Mouse (Mus musculus): Measurements from ENCODE around the gene Cox10. TPM values are rescaled to one million over a fixed set of nuclear protein-coding genes. Genes with fewer than 3 reads are reported as not detected.
A peak's percentile ranks its signal among the peaks of the same experiment; 100 is the strongest.

The Cox10 gene
- polyA plus RNA-seq, 1 experiment from 2014 or later: 42.7 TPM

GRCm38 (mm10) chr11:63921044-63921951 lies 158.0 kb downstream of the Cox10 start:
- no peak for ATAC-seq (replicated peaks; ENCODE audit: extremely low read depth, insufficient read depth, low FRiP score)
- peak overlapping the region; percentile 95 for H3K4me2 ChIP-seq (ENCODE audit: low read depth, low read length)
- H3K4me1 ChIP-seq (ENCODE audit: control insufficient read depth, insufficient read depth, low read length): peaks cover 31% of the 10 kb centered on the region
- under 1% methylated on average over 62 of the region's 80 CpGs for WGBS
- peak overlapping the region; percentile 71 for H3K9ac ChIP-seq (ENCODE audit: low read length)
- no peak overlapping the region for H3K27ac ChIP-seq (ENCODE audit: low read length)
- no peaks in the 10 kb centered on the region for H3K9me3 ChIP-seq (replicated peaks; ENCODE audit: control insufficient read depth, low read length)
- H3K4me3 ChIP-seq (ENCODE audit: low read length): peak overlapping the region; percentile 66
- H3K36me3 ChIP-seq (ENCODE audit: control insufficient read depth, insufficient read depth): no peaks in the 10 kb centered on the region
- H3K27me3 ChIP-seq (ENCODE audit: control insufficient read depth, insufficient read depth, low read length): peaks cover 66% of the 10 kb centered on the region

GRCm38 (mm10) chr11:63920531-63920930 lies 158.7 kb downstream of the Cox10 start:
- peak overlapping the region; percentile 66 for H3K4me3 ChIP-seq (ENCODE audit: low read length)
- no peaks in the 10 kb centered on the region for H3K9me3 ChIP-seq (replicated peaks; ENCODE audit: control insufficient read depth, low read length)
- 1% methylated on average over 33 of the region's 33 CpGs for WGBS
- no peak overlapping the region for H3K27ac ChIP-seq (ENCODE audit: low read length)
- peak overlapping the region; percentile 64 for H3K9ac ChIP-seq (ENCODE audit: low read length)
- peak overlapping the region; percentile 95 for H3K4me2 ChIP-seq (ENCODE audit: low read depth, low read length)
- ATAC-seq (replicated peaks; ENCODE audit: extremely low read depth, insufficient read depth, low FRiP score): peak; percentile 52
- H3K36me3 ChIP-seq (ENCODE audit: control insufficient read depth, insufficient read depth): no peaks in the 10 kb centered on the region
- peaks cover 61% of the 10 kb centered on the region for H3K27me3 ChIP-seq (ENCODE audit: control insufficient read depth, insufficient read depth, low read length)
- peaks cover 35% of the 10 kb centered on the region for H3K4me1 ChIP-seq (ENCODE audit: control insufficient read depth, insufficient read depth, low read length)

GRCm38 (mm10) chr11:63919211-63920098 lies 159.8 kb downstream of the Cox10 start:
- Histone ChIP-seq H3K27ac (ENCODE audit: low read length) (no peak overlapping the region), H3K27me3 (ENCODE audit: control insufficient read depth, insufficient read depth, low read length) (peaks cover 51% of the 10 kb centered on the region), H3K9ac (ENCODE audit: low read length) (peak overlapping the region; percentile 56), H3K9me3 (replicated peaks; ENCODE audit: control insufficient read depth, low read length) (no peaks in the 10 kb centered on the region), H3K36me3 (ENCODE audit: control insufficient read depth, insufficient read depth) (no peaks in the 10 kb centered on the region), H3K4me2 (ENCODE audit: low read depth, low read length) (peak overlapping the region; percentile 95), H3K4me1 (ENCODE audit: control insufficient read depth, insufficient read depth, low read length) (peaks cover 38% of the 10 kb centered on the region), H3K4me3 (ENCODE audit: low read length) (peak overlapping the region; percentile 66)
- no peak for ATAC-seq (replicated peaks; ENCODE audit: extremely low read depth, insufficient read depth, low FRiP score)
- WGBS: 10% methylated on average over 52 of the region's 52 CpGs

DNA sequence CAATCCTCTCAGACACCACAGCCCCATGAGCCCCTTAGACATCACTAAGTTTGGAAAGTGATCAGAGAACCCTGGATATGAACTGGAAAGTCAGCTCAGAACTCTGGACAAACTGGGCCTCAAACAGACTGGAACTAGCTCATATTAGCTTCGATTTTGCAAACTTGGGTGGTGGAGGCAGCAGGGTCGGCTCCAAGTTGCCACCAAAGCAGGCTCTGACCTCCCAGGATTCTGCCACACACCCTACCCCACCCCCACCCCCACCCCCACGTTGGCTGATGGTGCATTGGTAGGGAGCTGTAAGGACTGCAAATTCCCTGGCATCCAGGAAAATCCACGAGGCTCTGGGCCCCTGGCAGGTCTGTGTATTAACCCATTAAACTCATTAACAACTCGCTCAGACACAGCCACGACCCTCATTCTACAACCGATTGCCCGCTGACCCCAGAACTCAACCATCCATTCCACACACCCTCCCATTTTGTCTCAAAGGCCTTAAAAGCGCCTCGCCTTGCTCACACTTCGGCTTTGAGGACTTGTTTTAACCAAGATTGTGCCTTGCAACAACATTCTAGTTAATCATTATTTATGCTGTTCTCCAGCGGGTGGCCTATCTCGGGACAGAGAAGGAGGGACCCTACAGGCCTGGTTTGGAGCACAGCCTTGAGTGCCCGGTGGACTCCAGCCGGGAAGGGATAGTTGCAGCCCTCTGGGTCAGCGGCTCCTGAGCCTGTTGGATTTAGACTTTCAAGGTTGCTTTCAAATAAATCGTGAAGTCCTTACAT lies 160.8 kb downstream of the Cox10 start:
- no peak overlapping the region for H3K9ac ChIP-seq (ENCODE audit: low read length)
- H3K4me2 ChIP-seq (ENCODE audit: low read depth, low read length): peak overlapping the region; percentile 95; the same call in 1 of the 2 replicates

GRCm38 (mm10) chr11:63917561-63917960 lies 161.7 kb downstream of the Cox10 start:
- ATAC-seq (replicated peaks; ENCODE audit: extremely low read depth, insufficient read depth, low FRiP score): no peak
- Histone ChIP-seq H3K4me2 (ENCODE audit: low read depth, low read length) (no peak overlapping the region), H3K36me3 (ENCODE audit: control insufficient read depth, insufficient read depth) (no peaks in the 10 kb centered on the region), H3K4me3 (ENCODE audit: low read length) (no peak overlapping the region), H3K9me3 (replicated peaks; ENCODE audit: control insufficient read depth, low read length) (no peaks in the 10 kb centered on the region), H3K27ac (ENCODE audit: low read length) (no peak overlapping the region), H3K9ac (ENCODE audit: low read length) (no peak overlapping the region), H3K27me3 (ENCODE audit: control insufficient read depth, insufficient read depth, low read length) (peaks cover 38% of the 10 kb centered on the region), H3K4me1 (ENCODE audit: control insufficient read depth, insufficient read depth, low read length) (peaks cover 35% of the 10 kb centered on the region)
- 36% methylated on average over 6 of the region's 6 CpGs for WGBS

More for the DNA sequence above, 160.8 kb downstream of the Cox10 start:
- H3K27ac ChIP-seq (ENCODE audit: low read length): no peak overlapping the region
- H3K27me3 ChIP-seq (ENCODE audit: control insufficient read depth, insufficient read depth, low read length): peaks cover 45% of the 10 kb centered on the region
- H3K36me3 ChIP-seq (ENCODE audit: control insufficient read depth, insufficient read depth): no peaks in the 10 kb centered on the region
- 57% methylated on average over 17 of the region's 17 CpGs for WGBS
- no peak for ATAC-seq (replicated peaks; ENCODE audit: extremely low read depth, insufficient read depth, low FRiP score)
- peaks cover 40% of the 10 kb centered on the region for H3K4me1 ChIP-seq (ENCODE audit: control insufficient read depth, insufficient read depth, low read length)
- H3K4me3 ChIP-seq (ENCODE audit: low read length): peak overlapping the region; percentile 8
- no peaks in the 10 kb centered on the region for H3K9me3 ChIP-seq (replicated peaks; ENCODE audit: control insufficient read depth, low read length)

DNA sequence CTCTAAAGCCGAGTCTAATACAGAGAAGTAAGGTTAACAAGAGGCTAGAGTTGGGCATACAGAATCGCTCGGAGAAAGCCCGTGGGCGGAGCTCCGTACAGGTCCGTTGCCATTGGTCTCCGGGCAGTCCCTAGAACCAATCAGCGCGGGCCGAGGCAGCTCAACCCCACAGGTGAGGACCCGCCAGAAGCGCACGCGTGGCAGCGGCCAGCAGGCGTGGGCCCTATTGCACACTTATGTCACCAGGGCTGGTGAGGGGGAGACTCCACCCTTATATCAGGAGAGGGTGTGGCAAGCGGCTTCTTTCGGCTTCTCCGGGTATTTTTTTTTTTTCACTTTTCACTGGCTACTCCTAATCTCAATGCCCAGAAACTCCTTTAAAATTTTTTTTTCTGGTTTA lies 164.9 kb downstream of the Cox10 start:
- Histone ChIP-seq H3K4me2 (ENCODE audit: low read depth, low read length) (peak overlapping the region; percentile 86), H3K36me3 (ENCODE audit: control insufficient read depth, insufficient read depth) (no peaks in the 10 kb centered on the region), H3K9ac (ENCODE audit: low read length) (peak overlapping the region; percentile 43; the same call in 1 of the 2 replicates), H3K4me1 (ENCODE audit: control insufficient read depth, insufficient read depth, low read length) (peaks cover 19% of the 10 kb centered on the region), H3K9me3 (replicated peaks; ENCODE audit: control insufficient read depth, low read length) (no peaks in the 10 kb centered on the region), H3K27me3 (ENCODE audit: control insufficient read depth, insufficient read depth, low read length) (peaks cover 19% of the 10 kb centered on the region), H3K4me3 (ENCODE audit: low read length) (peak overlapping the region; percentile 52), H3K27ac (ENCODE audit: low read length) (no peak overlapping the region)
- peak; percentile 89 for ATAC-seq (replicated peaks; ENCODE audit: extremely low read depth, insufficient read depth, low FRiP score)
- 4% methylated on average over 20 of the region's 20 CpGs for WGBS

DNA sequence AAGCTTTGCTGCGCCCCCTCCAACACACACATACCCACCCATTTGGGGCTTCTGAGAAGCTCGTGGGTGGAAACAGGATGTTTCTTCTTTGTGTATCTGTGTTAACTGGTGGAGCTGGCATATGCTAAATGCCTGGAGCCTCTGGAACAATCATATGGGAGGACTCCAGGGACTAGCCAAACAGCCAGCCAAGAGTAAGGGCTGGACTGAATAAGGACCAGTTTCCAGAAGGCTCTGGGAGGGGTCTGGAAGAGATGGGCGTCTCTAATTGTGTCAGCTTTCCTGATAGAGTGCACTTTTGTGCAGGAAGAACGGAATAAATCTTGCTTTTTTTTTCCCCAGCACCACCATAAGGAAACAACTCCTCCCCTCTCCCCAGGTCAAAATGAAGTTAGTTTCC lies 165.3 kb downstream of the Cox10 start:
- H3K27me3 ChIP-seq (ENCODE audit: control insufficient read depth, insufficient read depth, low read length): peaks cover 16% of the 10 kb centered on the region
- no peaks in the 10 kb centered on the region for H3K9me3 ChIP-seq (replicated peaks; ENCODE audit: control insufficient read depth, low read length)
- H3K9ac ChIP-seq (ENCODE audit: low read length): peak overlapping the region; percentile 43; the same call in 1 of the 2 replicates
- H3K27ac ChIP-seq (ENCODE audit: low read length): no peak overlapping the region
- H3K36me3 ChIP-seq (ENCODE audit: control insufficient read depth, insufficient read depth): no peaks in the 10 kb centered on the region
- 0 out of 2 replicates have a peak, but pooled peaks have one; percentile 15 for ATAC-seq (replicated peaks; ENCODE audit: extremely low read depth, insufficient read depth, low FRiP score)
- peaks cover 19% of the 10 kb centered on the region for H3K4me1 ChIP-seq (ENCODE audit: control insufficient read depth, insufficient read depth, low read length)
- H3K4me3 ChIP-seq (ENCODE audit: low read length): peak overlapping the region; percentile 52
- H3K4me2 ChIP-seq (ENCODE audit: low read depth, low read length): peak overlapping the region; percentile 86
- WGBS: 24% methylated on average over 4 of the region's 4 CpGs
